Mouse (Mus musculus): ENCODE measurements around the gene Casz1.

DNA sequence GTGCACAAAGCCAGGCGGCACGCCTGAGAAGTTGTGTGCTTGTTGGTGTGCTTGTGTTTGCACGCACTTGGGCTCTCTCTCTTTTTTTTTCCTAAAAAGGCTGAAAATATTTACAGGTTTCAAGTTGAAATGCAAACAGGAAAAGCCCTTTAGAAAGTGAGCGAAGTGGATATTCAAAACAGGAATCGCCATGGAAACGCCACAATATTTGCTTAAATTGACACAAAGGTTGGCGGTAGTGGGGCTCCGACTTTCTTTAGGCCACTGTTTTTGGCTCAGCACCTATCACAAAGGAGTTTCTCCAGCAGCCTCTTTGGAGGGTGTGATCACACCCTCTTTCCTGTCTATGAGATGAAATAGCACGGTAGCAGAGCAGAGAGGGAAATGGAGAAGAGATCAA is 32.8 kb downstream of the Casz1 start:
- TF ChIP-seq GATA1 (IDR thresholded peaks at IDR 0.05; ENCODE audit: borderline replicate concordance, low read length) (no peak), FLI1 (IDR thresholded peaks at IDR 0.05; ENCODE audit: low read length) (no peak)
